Mouse (Mus musculus) Muller cell, postnatal 12 days (primary cell): Measurements from ENCODE around the gene Lsp1.

Experiments
- DNase-seq: peaks from one replicate; pipeline ENCODE4 v3.0.0-alpha.2; 2015; ENCODE audit errors: inconsistent ontology term

The Lsp1 gene

DNA sequence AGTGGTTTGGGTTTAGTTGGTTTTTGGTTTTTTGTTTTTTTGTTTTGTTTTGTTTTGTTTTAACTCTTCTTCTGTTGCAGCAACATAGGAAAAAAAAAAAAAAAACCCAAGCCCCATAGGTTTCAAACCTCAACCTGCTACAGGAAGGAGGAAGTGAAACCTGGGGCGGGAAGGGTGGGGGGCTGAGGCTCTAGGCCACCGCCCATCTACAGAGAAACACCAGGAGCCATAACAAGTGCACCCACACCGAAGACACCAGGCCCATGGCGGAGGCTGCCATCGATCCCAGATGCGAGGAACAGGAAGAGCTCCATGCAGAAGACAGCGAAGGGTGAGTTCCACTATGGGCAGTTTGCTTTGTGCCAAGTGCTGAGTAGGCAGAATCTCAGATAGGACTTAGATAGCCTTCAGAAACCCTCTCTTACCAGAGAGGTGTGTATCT is at the start of gene Lsp1:
Gene Lsp1 (plus strand): TSS at position 174 of the 442 bp plus-strand sequence.
- DNase-seq: no peak

DNA sequence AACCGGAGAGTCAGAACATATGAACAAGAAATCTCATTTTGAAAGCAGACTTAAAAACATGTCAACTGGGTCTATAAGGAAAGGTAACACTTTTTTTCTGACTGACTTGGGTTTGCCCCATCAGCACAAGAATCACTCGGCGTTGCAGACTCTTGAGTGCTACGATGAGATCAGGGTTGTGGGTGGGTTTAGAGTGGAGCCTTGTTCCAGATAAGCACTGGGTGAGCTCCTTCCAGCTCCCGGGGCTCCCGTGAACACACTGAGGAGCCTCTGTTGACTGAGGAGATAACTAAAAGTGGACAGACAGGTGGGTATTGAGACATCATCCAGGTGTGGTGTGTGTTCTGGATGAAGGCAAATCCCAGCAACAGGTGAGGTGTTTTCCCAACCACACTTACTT is 47.3 kb upstream of the Lsp1 start:
- DNase-seq: no peak

DNA sequence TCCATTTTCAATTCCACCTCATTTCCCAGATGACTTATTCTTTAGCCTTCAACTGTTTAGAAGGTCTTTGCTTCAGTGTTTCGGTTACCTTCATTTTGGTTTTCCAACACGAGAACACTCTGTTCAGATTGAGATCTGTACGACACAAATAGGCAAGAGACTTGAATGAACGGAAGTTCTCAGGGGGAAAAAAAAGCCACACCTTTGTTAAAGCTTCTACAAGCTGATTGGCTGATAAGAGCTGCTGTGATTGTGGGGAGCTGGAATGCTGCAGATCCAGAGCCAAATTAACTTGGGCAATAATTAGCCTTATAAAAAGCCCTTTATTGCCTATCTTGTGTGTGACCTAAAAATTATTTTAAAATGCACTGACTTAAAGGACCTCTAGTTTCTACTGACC is 45.3 kb upstream of the Lsp1 start:
- DNase-seq: no peak

DNA sequence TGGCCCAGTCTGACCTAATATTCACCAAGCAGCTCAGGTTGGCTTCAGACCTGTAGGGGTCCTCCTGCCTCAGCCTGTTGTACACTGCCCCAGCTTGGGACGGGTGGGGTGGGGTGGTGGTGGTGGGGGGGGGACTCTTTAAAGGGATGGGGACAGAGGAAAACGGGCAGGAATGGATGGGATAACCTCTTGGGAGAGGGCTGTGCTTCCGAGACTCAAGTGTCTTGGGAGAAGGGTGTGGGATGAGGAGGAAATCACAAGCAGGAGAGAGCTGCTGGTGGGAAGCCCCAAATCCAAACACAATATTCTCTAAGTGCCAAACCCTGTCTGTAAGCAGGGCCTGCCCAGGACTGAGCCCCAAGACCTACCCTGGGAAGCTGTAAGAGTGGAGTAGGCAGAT is 44.4 kb upstream of the Lsp1 start:
- no peak for DNase-seq

DNA sequence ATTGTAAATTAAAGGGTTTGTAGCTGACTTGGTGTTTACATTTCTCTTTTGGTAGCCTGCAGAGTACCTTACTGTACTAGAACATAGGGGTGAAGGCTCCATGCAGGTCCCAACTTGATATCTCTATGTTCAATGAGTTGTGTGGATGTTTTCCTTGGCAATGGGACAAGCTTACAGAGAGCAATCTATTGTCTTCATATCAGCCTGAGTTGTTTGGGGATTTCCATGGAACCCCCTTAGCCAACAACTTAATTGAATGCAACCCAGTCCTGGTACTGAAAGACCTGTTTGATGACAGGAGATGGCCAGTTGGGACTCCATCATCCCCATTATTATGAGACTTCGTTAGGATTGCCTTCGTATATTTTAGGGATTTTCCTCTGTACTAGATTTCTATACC is 42.6 kb upstream of the Lsp1 start:
- peak; percentile 29 for DNase-seq

DNA sequence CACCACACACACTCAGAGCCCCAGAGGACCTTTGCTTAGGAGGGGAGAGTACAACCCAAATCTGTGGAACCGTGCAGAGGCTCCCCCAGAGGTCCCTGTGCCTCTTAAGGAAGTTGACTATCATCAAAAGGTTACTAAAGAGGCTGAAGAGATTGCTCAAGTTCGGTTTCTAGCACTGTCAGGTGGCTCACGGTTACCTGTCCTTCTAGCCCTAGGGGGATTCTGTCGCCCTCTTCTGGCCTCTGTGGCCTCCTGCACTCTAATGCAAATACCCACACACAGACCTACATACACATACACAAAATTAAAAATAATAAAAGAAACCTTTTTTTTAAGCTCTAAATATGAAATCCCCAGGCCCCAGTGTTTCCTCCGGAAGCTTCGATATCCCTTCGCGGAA is 41.9 kb upstream of the Lsp1 start:
- no peak for DNase-seq

DNA sequence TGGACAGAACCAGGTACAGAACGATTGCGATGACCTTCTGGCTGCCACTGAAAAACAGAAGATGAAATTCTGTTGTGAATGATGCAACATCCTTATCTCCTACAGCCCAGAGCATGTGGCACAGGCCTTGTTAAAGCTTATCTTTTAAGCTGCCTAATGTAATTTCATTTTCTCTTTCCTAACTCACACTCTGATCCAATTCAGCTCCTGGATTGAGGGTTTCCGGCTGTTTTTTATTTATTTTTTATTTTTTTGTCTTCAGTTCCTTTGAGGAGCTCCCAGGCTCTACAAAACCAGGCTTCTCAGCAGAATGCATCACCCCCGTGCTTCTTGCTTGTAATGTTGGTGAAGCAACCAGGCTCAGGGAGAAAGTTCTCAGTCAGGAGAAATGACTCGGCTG is 40.7 kb upstream of the Lsp1 start:
- DNase-seq: no peak

DNA sequence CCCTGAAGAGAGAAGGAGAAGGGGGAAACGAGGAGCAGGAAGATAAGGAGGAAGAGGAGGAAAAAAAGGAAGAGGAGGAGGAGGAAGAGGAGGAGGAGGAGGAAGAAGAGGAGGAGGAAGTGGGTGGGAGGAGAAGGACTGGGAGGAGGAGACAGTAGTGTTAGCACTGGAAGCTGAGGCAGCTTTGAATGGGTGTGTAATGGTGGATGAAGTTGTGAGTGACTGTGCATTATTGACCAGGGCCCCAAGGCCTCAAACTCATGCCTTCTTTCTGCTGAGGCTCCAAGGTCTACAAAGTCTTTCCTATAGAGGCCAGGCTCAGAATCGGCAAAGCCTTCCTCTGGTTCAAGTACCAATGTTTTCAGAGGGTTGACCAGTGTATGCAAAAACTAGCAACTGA is 38.8 kb upstream of the Lsp1 start:
- no peak for DNase-seq

DNA sequence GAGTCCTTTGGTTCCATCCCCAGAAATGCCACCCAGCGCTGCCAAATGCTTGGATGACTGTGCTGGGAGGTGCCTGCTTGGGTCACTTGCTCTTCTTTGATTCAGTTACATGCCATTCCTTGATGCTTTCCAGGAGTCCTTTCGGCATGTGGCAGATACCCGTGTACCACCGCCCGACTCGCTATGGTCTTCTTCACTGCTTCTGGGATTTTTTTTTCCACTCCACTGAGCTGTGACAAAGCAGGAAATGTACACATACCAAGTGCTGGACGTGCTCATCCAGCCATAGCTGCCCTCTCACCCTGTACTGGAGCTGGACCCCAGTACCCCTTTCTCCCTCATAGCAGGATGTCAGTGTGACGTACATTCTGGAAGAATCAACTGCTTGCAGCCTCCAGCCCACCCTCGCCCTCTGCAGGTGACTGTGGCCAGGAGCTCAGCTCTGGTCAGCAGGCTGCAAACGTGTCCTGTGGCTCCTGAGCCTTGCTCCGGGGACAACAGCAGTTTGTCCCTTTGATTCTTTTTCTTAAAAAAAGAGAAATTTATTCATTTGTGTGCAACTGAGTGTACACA is 34.9 kb upstream of the Lsp1 start:
- peak; percentile 95 for DNase-seq

DNA sequence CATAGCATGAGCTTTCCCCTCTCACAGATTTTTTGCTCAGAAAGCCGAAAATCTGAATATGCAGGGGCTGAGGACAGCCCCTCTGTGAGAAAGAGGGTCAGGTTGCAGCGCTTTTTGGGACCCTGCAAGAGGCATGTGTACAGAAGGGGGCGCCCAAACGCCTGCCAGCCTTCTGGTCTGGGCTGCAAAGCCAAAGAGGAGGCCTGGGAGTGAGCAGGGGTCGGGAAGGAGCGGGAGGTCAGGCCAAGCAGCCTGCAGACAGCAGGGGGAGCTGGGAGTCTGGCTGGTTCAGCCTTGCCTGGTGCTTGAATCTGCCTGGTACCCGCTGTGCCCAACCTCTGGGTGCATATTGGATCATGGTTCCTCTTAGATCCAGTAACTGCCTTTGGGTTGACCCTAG is 32.4 kb upstream of the Lsp1 start:
- DNase-seq: peak; percentile 65

DNA sequence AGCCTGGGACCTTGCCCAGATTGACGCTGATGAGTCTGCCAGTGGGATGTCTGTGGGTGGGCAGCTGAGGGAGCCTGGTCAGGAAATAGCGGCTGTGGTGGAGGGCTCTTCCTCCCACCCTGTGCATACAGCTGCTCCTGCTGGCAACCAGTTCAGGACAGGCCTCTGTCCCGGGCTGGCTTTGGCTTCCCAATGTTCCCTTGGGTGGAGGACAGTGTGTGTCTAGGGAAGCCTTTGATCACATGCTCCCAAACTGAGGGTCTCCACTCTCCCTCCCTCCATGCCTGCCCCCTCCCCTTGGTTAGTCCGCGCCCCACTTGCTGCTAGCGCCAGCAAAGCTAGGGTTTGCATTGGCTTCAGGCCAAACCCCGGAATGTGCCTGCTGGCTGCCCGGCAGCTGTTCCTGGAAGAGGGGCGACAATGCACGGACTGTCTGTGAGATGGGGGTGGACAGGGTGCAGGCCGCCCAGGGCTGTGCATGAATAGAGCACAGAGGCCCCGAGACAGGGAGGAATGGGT is 30.4 kb upstream of the Lsp1 start:
- DNase-seq: peak; percentile 96

DNA sequence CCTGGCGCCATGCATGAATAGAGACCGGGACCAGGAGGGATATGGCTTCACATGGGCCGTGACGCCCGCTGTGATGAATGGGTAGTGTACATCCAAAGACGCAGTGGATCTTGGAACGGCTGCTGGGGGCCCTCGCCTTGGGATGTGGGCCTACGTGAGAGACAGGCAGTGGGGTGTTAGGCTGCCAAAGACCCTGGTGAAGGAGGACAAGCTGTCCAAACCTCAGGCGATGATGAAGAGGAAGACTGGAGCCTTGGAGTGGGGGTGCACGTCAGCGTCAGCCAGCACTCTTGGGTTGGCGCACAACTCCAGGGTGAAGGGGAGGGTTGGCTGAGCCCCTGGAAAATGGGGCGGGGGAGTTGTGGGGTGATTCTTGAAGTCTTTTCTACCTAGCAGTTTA is 29.5 kb upstream of the Lsp1 start:
- DNase-seq: peak; percentile 58

DNA sequence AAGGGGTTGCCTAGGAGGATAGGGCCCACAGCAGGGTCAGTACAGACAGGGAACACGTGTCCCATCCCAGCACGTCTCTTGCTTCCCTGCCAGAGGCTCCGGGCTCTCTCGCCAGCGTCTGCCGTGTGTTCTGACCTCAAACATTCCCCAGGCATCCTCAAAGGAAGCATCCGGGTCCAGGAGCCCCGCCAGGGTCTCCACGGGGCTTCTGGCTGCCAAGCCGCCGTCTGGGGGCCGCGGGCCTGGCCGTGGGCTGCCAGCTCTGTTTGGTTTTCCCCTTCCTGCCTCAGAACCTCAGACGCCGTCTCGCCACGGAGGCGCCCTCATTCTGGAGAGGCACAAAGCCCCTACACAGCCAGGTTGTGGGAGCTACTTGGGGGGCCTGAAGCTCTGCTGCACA is 27.0 kb upstream of the Lsp1 start:
- DNase-seq: peak; percentile 95

DNA sequence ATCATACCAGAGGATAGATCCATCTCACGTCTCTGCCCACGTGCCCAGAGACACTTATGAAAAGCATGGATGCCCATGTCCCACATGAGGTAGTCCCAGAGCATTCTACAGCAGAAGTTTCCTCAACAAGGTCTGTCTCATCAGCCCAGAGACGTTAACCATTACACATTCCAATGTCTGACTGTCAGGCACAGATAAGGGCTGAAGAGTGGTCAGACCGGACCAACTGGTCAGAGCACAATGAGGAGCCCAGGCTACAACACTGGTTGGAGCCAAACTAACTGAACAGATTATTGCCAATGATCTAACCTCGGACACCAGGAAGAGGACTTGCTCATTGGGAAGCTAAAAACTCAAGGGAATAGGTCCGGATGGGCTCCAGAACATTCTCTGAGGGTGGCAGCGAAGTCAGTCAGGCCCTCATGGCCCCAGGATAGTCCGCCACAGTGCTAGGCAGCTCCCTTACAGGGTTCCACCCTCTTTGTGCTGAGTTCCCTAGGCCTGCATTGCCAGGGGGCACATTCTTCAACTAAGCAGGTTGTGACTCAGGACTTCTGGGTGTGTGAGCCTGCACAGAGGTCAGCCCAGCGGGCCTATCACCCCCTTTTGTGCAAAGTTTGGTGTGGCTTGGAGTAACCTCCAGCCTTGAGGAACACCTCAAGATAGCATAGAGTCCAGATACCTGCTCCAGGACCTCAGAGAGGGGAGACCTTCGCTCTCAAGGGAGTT is 26.3 kb upstream of the Lsp1 start, which contains the start of gene Syt8:
Gene Syt8 (plus strand): TSS at position 714 of the 729 bp plus-strand sequence.
- peak; percentile 64 for DNase-seq

DNA sequence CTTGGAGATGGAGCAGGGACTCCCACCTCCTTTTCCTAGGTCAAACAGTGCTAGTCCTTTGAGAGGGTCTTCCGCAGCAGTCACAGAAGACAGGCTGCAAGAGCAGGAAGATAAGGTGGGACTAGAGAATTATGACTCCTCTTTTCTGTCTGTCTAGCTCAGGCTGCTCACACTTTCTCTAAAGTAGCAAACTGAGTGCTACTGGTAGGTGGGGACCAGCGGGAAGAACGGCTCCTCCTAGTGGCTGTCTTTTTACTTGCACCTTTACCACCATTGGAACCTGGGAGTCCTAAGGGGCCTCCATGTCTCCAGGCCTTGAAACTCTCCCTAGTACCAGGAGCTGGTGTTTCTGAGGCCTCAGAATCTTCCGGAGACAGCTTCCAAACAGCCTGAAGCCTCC is 25.1 kb upstream of the Lsp1 start:
- DNase-seq: peak; percentile 60

DNA sequence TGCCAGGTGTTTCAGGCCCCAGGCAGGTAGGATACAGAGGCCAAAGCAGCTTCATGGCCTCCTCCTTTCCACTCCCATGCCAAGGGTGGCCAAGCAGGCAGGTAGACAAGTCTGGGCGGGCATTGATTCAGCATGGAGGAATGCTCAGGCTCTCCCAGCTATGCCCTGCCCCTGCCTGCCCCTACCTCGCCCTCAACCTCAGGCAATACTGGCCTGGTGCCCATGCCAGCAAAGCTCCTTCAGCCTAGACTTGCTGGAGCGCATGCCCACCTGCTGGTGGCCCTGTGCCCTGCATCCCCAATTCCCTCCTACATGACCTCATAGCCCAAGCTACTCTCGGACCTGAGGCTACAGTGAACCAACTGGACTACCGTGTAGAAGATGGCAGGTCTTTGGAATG is 23.3 kb upstream of the Lsp1 start:
- DNase-seq: peak; percentile 78

DNA sequence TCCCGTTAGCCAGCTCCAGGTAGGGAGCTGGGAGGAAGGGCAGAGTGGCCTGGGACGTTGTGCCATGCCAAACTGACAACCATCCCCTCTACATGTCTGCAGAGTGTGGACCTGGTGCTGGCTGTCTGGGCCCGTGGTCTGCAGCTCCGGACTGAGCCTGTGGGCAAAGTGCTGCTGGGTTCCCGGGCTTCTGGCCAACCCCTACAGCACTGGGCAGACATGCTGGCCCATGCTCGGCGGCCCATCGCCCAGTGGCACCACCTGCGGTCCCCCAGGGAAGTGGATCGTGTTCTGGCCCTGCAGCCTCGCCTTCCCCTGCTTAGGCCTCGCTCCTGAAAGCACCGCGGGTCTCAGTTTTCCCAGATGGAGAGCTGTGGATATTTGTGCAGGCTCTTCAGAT is 20.6 kb upstream of the Lsp1 start:
- no peak for DNase-seq

DNA sequence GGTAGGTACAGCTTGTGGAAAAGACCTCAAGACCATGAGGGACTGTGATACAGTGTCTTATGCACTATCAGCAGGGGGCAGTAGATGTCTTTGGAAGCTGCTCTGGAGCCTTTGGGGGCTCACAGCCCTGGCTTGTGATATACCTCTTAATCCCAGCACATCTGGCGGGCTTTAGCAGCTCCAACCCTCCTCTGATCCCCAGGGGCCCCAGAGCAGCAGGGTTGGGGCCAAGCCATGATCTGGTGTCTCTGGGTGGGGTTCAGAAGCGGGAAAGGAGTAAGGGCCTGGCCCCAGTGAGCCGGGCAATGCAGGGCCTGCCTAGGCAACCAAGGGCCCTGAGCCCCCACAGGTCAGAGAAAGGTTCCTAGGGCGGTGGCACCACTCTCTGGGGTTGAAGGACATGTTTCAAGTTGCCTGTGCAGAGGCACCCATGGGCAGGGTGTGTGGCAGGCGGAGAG is 19.9 kb upstream of the Lsp1 start:
- DNase-seq: no peak

DNA sequence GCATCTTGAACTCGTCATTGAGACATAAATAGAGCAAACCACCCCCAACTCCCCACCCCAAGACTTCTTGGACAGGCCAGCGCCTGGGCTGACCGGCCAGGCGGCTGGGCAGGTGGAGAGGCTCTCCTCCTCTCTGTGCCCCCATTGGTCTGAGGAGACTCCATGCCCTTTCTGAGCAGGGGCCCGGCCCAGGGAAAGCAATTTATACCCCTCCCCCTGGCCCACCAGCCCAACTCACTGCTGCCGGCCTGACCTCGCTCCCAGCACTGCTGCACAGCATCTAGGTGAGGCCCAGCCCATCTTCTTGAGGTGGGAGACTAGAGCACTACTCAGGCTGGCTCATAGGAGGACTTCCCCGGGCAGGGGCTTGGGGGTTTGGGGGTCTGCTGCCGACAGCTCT is 19.0 kb upstream of the Lsp1 start, which contains the start of gene Tnni2:
Gene Tnni2 (plus strand): TSS at position 224 of the 400 bp plus-strand sequence.
- no peak for DNase-seq

DNA sequence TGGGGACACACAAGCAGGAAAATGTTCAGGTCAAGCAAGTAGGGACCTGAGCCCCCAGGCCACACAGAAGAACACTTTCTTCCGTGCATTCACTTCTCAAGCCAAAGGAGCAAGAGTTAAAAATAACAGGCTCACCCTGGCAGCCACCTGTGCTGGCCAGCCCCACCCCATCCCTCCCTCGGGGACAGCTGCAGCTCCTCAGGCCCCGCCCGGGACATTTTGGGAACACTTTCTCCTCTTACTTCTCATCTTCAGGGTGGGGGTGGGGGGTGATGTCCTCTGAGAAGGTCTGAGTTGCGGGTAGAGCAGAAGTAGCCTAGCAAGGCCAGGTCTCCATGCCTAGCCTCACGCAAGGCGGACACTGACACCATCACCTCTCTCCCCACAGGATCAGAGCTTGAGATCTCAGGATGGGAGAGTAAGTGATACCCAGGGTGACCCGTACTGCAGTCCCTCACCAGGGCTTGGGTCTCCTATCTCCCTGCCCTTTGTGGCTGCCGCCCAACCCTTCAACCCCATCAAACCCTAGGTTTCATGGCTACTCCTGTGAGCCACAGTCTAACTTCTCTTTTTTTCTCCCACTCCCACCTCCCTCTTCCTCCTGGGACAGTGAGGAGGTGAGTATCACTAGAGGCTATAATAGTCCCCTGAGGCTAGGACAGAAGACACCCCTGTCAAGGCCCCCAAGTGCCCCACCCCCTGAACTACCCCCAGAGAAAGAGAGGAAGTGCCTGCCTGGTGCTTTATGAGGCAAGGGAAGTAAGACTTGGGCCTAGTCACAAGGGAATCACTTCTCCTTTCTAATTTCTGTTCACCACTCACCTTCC is 18.3 kb upstream of the Lsp1 start:
- no peak for DNase-seq

DNA sequence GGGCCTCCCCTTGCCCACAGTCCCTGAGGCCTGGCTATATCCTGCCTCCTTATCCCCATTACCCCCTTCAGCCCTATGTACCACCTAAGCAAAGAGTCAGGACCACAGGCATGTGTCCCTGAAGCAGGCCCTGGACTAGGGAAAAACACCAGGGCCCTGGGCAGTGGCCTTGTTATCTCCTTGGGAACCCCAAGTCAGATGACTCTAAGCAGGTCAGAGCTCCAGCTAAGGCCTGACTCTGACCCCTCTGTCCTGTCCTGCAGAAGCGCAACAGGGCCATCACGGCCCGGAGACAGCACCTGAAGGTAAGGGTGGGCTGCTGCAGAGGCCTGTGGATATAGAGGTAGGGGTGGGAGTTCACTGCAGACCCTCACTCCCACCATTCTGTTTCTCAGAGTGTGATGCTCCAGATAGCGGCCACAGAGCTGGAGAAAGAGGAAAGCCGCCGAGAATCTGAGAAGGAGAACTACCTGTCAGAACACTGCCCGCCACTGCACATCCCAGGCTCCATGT is 17.6 kb upstream of the Lsp1 start:
- no peak for DNase-seq

DNA sequence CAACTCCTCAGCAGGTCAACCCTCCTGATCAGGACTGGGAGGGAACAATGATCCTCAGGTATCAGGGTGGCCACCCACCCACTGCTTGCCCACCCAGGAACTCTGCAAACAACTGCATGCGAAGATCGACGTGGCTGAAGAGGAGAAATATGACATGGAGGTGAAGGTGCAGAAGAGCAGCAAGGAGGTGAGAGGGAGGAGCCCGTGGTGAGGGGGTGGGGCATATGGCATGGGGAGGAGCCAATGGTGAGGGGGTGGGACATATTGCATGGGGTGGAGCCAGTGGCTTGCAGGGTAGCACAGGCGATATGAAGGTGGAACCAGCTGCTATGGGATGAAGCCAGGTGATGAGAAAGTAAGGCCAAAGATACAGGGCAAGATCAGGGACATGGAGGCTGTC is 17.1 kb upstream of the Lsp1 start:
- DNase-seq: no peak
